Mouse (Mus musculus): ENCODE measurements at regions not wholly inside any gene's neighbourhood (a gene's known extent, or its start where the extent isn't known, plus 50 kb on each side); places are given as distances from the start of the nearest gene placed in this dataset.

- no peak overlapping the region for H3K9ac ChIP-seq (ENCODE audit: low read depth, low read length, severe bottlenecking)
- no peak for ATAC-seq (ENCODE audit: low FRiP score, low read depth)
- H3K27me3 ChIP-seq (ENCODE audit: control insufficient read depth, insufficient read depth, low read length) = no peaks in the 10 kb centered on the region
- WGBS = 96% methylated on average over 2 of the region's 2 CpGs
- H3K9me3 ChIP-seq (ENCODE audit: control insufficient read depth, low read length) = no peaks in the 10 kb centered on the region
- TF ChIP-seq POLR2A (IDR thresholded peaks at IDR 0.05; ENCODE audit: borderline replicate concordance, extremely low read depth, insufficient read depth, insufficient read length) = no peak
- no peak overlapping the region for H3K27ac ChIP-seq (replicated peaks; ENCODE audit: low read depth, low read length)
- no peak overlapping the region for H3K4me3 ChIP-seq (replicated peaks; ENCODE audit: low read length)
- H3K4me1 ChIP-seq (ENCODE audit: control insufficient read depth, insufficient read depth, low read length) = no peaks in the 10 kb centered on the region
- H3K36me3 ChIP-seq (ENCODE audit: control insufficient read depth, insufficient read depth, low read length) = no peaks in the 10 kb centered on the region
- no peak for DNase-seq (ENCODE audit: low spot score)
- H3K4me2 ChIP-seq (replicated peaks; ENCODE audit: low read depth, low read length, severe bottlenecking) = no peak overlapping the region
Measured at GRCm38 (mm10) chr17:94048475-94048874, 701.3 kb downstream of the Mettl4 start.

GRCm38 (mm10) chr17:94038221-94038620 is 711.6 kb downstream of the Mettl4 start:
- Histone ChIP-seq H3K4me1 (ENCODE audit: control insufficient read depth, insufficient read depth, low read length) (no peaks in the 10 kb centered on the region), H3K27ac (replicated peaks; ENCODE audit: low read depth, low read length) (no peak overlapping the region), H3K4me2 (replicated peaks; ENCODE audit: low read depth, low read length, severe bottlenecking) (no peak overlapping the region), H3K27me3 (ENCODE audit: control insufficient read depth, insufficient read depth, low read length) (no peaks in the 10 kb centered on the region), H3K36me3 (ENCODE audit: control insufficient read depth, insufficient read depth, low read length) (no peaks in the 10 kb centered on the region), H3K4me3 (replicated peaks; ENCODE audit: low read length) (no peak overlapping the region), H3K9ac (ENCODE audit: low read depth, low read length, severe bottlenecking) (no peak overlapping the region), H3K9me3 (ENCODE audit: control insufficient read depth, low read length) (no peaks in the 10 kb centered on the region)
- ATAC-seq (ENCODE audit: low FRiP score, low read depth) (no peak), DNase-seq (ENCODE audit: low spot score) (no peak)
- TF ChIP-seq POLR2A (IDR thresholded peaks at IDR 0.05; ENCODE audit: borderline replicate concordance, extremely low read depth, insufficient read depth, insufficient read length) = no peak
- 89% methylated on average over 5 of the region's 5 CpGs for WGBS

GRCm38 (mm10) chr17:94012386-94012785 is 737.4 kb downstream of the Mettl4 start:
- no peak for ATAC-seq (ENCODE audit: low FRiP score, low read depth)
- TF ChIP-seq POLR2A (IDR thresholded peaks at IDR 0.05; ENCODE audit: borderline replicate concordance, extremely low read depth, insufficient read depth, insufficient read length) = no peak
- Histone ChIP-seq H3K9ac (ENCODE audit: low read depth, low read length, severe bottlenecking) (no peak overlapping the region), H3K4me2 (replicated peaks; ENCODE audit: low read depth, low read length, severe bottlenecking) (no peak overlapping the region), H3K36me3 (ENCODE audit: control insufficient read depth, insufficient read depth, low read length) (no peaks in the 10 kb centered on the region), H3K4me3 (replicated peaks; ENCODE audit: low read length) (no peak overlapping the region), H3K9me3 (ENCODE audit: control insufficient read depth, low read length) (no peaks in the 10 kb centered on the region), H3K27ac (replicated peaks; ENCODE audit: low read depth, low read length) (no peak overlapping the region), H3K27me3 (ENCODE audit: control insufficient read depth, insufficient read depth, low read length) (no peaks in the 10 kb centered on the region), H3K4me1 (ENCODE audit: control insufficient read depth, insufficient read depth, low read length) (no peaks in the 10 kb centered on the region)
- 90% methylated on average over 2 of the region's 2 CpGs for WGBS
- DNase-seq (ENCODE audit: low spot score) = no peak

- TF ChIP-seq POLR2A (IDR thresholded peaks at IDR 0.05; ENCODE audit: borderline replicate concordance, extremely low read depth, insufficient read depth, insufficient read length) = no peak
- ATAC-seq (ENCODE audit: low FRiP score, low read depth) = no peak
- Histone ChIP-seq H3K27me3 (ENCODE audit: control insufficient read depth, insufficient read depth, low read length) (no peaks in the 10 kb centered on the region), H3K9me3 (ENCODE audit: control insufficient read depth, low read length) (no peaks in the 10 kb centered on the region), H3K4me3 (replicated peaks; ENCODE audit: low read length) (no peak overlapping the region), H3K4me1 (ENCODE audit: control insufficient read depth, insufficient read depth, low read length) (no peaks in the 10 kb centered on the region), H3K4me2 (replicated peaks; ENCODE audit: low read depth, low read length, severe bottlenecking) (no peak overlapping the region), H3K27ac (replicated peaks; ENCODE audit: low read depth, low read length) (no peak overlapping the region), H3K9ac (ENCODE audit: low read depth, low read length, severe bottlenecking) (no peak overlapping the region), H3K36me3 (ENCODE audit: control insufficient read depth, insufficient read depth, low read length) (no peaks in the 10 kb centered on the region)
- no peak for DNase-seq (ENCODE audit: low spot score)
- 81% methylated on average over 4 of the region's 4 CpGs for WGBS
Measured at GRCm38 (mm10) chr17:94002095-94002494, 747.7 kb downstream of the Mettl4 start.

- Histone ChIP-seq H3K36me3 (ENCODE audit: control insufficient read depth, insufficient read depth, low read length) (no peaks in the 10 kb centered on the region), H3K9ac (ENCODE audit: low read depth, low read length, severe bottlenecking) (no peak overlapping the region), H3K27ac (replicated peaks; ENCODE audit: low read depth, low read length) (no peak overlapping the region), H3K4me1 (ENCODE audit: control insufficient read depth, insufficient read depth, low read length) (no peaks in the 10 kb centered on the region), H3K27me3 (ENCODE audit: control insufficient read depth, insufficient read depth, low read length) (no peaks in the 10 kb centered on the region), H3K9me3 (ENCODE audit: control insufficient read depth, low read length) (no peaks in the 10 kb centered on the region), H3K4me3 (replicated peaks; ENCODE audit: low read length) (no peak overlapping the region), H3K4me2 (replicated peaks; ENCODE audit: low read depth, low read length, severe bottlenecking) (no peak overlapping the region)
- DNase-seq (ENCODE audit: low spot score) (no peak), ATAC-seq (ENCODE audit: low FRiP score, low read depth) (no peak)
- no peak for TF ChIP-seq POLR2A (IDR thresholded peaks at IDR 0.05; ENCODE audit: borderline replicate concordance, extremely low read depth, insufficient read depth, insufficient read length)
Measured at GRCm38 (mm10) chr17:94001515-94001914, 748.3 kb downstream of the Mettl4 start.

- WGBS = 87% methylated on average over 2 of the region's 2 CpGs
- H3K27me3 ChIP-seq (ENCODE audit: control insufficient read depth, insufficient read depth, low read length) = no peaks in the 10 kb centered on the region
- ATAC-seq (ENCODE audit: low FRiP score, low read depth) (no peak), DNase-seq (ENCODE audit: low spot score) (no peak)
- no peaks in the 10 kb centered on the region for H3K4me1 ChIP-seq (ENCODE audit: control insufficient read depth, insufficient read depth, low read length)
- H3K4me2 ChIP-seq (replicated peaks; ENCODE audit: low read depth, low read length, severe bottlenecking) = no peak overlapping the region
- H3K9ac ChIP-seq (ENCODE audit: low read depth, low read length, severe bottlenecking) = no peak overlapping the region
- TF ChIP-seq POLR2A (IDR thresholded peaks at IDR 0.05; ENCODE audit: borderline replicate concordance, extremely low read depth, insufficient read depth, insufficient read length) = no peak
- H3K4me3 ChIP-seq (replicated peaks; ENCODE audit: low read length) = no peak overlapping the region
- H3K27ac ChIP-seq (replicated peaks; ENCODE audit: low read depth, low read length) = no peak overlapping the region
- no peaks in the 10 kb centered on the region for H3K36me3 ChIP-seq (ENCODE audit: control insufficient read depth, insufficient read depth, low read length)
- H3K9me3 ChIP-seq (ENCODE audit: control insufficient read depth, low read length) = no peaks in the 10 kb centered on the region
Measured at GRCm38 (mm10) chr17:93986932-93987331, 762.9 kb downstream of the Mettl4 start.

Measured in limb, embryonic 14.5 days (tissue).